ENCODE assay signal across 14 mouse cellular contexts in the genomic region with DNA sequence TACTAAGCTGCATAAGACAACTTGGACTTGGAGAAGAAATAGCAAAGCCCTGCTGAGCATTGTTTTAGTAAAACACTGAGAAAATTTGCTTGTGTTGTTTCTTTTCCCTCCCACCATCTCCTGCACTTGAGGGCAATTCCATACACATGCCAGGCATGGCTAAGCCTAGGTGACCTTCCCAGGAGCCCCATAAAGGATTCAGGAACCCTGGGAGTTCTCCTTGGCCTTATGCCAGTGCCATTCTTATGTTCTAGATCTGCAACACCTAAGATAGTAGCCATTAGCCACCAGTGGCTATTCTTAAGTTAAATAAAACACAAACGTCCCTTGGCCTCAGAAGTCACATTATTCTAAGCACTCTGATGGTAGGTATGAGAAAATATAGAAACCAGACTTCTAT. TPM values are rescaled to one million over a fixed set of nuclear protein-coding genes. Genes with fewer than 3 reads are reported as not detected.
DNase-seq lines count a peak whose midpoint lies in the region; ATAC-seq and TF ChIP-seq lines count a peak whose summit lies in the region.
"Had no signal": no experiment of that assay in that cellular context is flagged by ENCODE, and none has a peak within 500 bp of the region (broad histone marks: within the 10 kb centered on the region; RNA-seq: fewer than 3 reads in every experiment).

No protein-coding gene starts in this region.

- 0 out of 2 replicates have a peak overlapping the region, but pooled peaks have one; percentile 16 for H3K27ac ChIP-seq in hindbrain, embryonic 15.5 days (replicated peaks)
- H3K27ac ChIP-seq in hindbrain, embryonic 11.5 days (ENCODE audit: low read depth, low read length), result no peak overlapping the region
- peak overlapping the region; percentile 27 for H3K27ac ChIP-seq in liver, embryonic 11.5 days (ENCODE audit: low read depth, low read length)
- no peak overlapping the region for H3K27ac ChIP-seq in liver, postnatal 0 days (ENCODE audit: low read depth)
- peak overlapping the region; percentile 27; the same call in 1 of the 2 replicates for H3K27ac ChIP-seq in stomach, embryonic 14.5 days (ENCODE audit: low read length)
- H3K27ac ChIP-seq: stomach, embryonic 15.5 days had no signal

- TF ChIP-seq EP300 in liver, postnatal 0 days (IDR thresholded peaks at IDR 0.05; ENCODE audit: low read depth), result no peak

- ATAC-seq in hindbrain, embryonic 15.5 days (ENCODE audit: low FRiP score, low read depth), result no peak
- no peak for ATAC-seq in hindbrain, embryonic 11.5 days (ENCODE audit: low FRiP score)
- no peak for ATAC-seq in liver, embryonic 11.5 days (replicated peaks; ENCODE audit: low FRiP score)
- ATAC-seq in liver, postnatal 0 days, result no peak
- ATAC-seq in stomach, embryonic 14.5 days (ENCODE audit: insufficient number of reproducible peaks, insufficient read depth, low FRiP score, low read depth), result no peak

- H3K9me3 ChIP-seq in hindbrain, embryonic 15.5 days, result no peaks in the 10 kb centered on the region
- H3K9me3 ChIP-seq in hindbrain, embryonic 11.5 days (ENCODE audit: control insufficient read depth, low read length), result no peaks in the 10 kb centered on the region
- H3K9me3 ChIP-seq in liver, embryonic 11.5 days (ENCODE audit: control insufficient read depth, low read length), result no peaks in the 10 kb centered on the region
- H3K9me3 ChIP-seq in liver, postnatal 0 days (ENCODE audit: low read length), result no peaks in the 10 kb centered on the region
- H3K9me3 ChIP-seq in stomach, embryonic 14.5 days (ENCODE audit: control insufficient read depth, low read depth, low read length), result no peaks in the 10 kb centered on the region
- H3K9me3 ChIP-seq: stomach, embryonic 15.5 days had no signal

- 63% methylated on average over 1 of the region's 1 CpGs for WGBS in hindbrain, embryonic 15.5 days
- WGBS in hindbrain, embryonic 11.5 days, result 75% methylated on average over 1 of the region's 1 CpGs
- 65% methylated on average over 1 of the region's 1 CpGs for WGBS in liver, embryonic 11.5 days
- 59% methylated on average over 1 of the region's 1 CpGs for WGBS in liver, postnatal 0 days (ENCODE audit: insufficient replicate concordance)
- 52% methylated on average over 1 of the region's 1 CpGs for WGBS in stomach, embryonic 14.5 days

- no peak overlapping the region for H3K9ac ChIP-seq in hindbrain, embryonic 15.5 days
- no peak overlapping the region for H3K9ac ChIP-seq in hindbrain, embryonic 11.5 days (ENCODE audit: low read depth, low read length)
- no peak overlapping the region for H3K9ac ChIP-seq in liver, embryonic 11.5 days (ENCODE audit: low read depth, low read length)
- no peak overlapping the region for H3K9ac ChIP-seq in liver, postnatal 0 days (replicated peaks)
- no peak overlapping the region for H3K9ac ChIP-seq in stomach, embryonic 14.5 days (replicated peaks; ENCODE audit: low read depth, low read length)
- H3K9ac ChIP-seq: stomach, embryonic 15.5 days had no signal

- H3K4me1 ChIP-seq in hindbrain, embryonic 15.5 days (replicated peaks), result peaks cover 62% of the 10 kb centered on the region
- H3K4me1 ChIP-seq in hindbrain, embryonic 11.5 days (replicated peaks; ENCODE audit: control insufficient read depth, insufficient read depth, low read length), result no peaks in the 10 kb centered on the region
- peaks cover 69% of the 10 kb centered on the region for H3K4me1 ChIP-seq in liver, embryonic 11.5 days (replicated peaks; ENCODE audit: control insufficient read depth, insufficient read depth, low read length)
- H3K4me1 ChIP-seq in liver, postnatal 0 days (ENCODE audit: insufficient read depth), result peaks cover 58% of the 10 kb centered on the region
- peaks cover 41% of the 10 kb centered on the region for H3K4me1 ChIP-seq in stomach, embryonic 14.5 days (ENCODE audit: control insufficient read depth, insufficient read depth, low read length)

- TF ChIP-seq CTCF in liver, postnatal 0 days (IDR thresholded peaks at IDR 0.05; ENCODE audit: low read depth), result no peak

- H3K27me3 ChIP-seq in hindbrain, embryonic 15.5 days, result no peaks in the 10 kb centered on the region
- no peaks in the 10 kb centered on the region for H3K27me3 ChIP-seq in hindbrain, embryonic 11.5 days (ENCODE audit: control insufficient read depth, insufficient read depth, low read length)
- no peaks in the 10 kb centered on the region for H3K27me3 ChIP-seq in liver, embryonic 11.5 days (replicated peaks; ENCODE audit: control insufficient read depth, insufficient read depth, low read length)
- no peaks in the 10 kb centered on the region for H3K27me3 ChIP-seq in liver, postnatal 0 days (ENCODE audit: insufficient read depth, low read length)
- H3K27me3 ChIP-seq in stomach, embryonic 14.5 days (ENCODE audit: control insufficient read depth, insufficient read depth, low read length), result no peaks in the 10 kb centered on the region
- H3K27me3 ChIP-seq: stomach, embryonic 15.5 days had no signal

- no peaks in the 10 kb centered on the region for H3K36me3 ChIP-seq in hindbrain, embryonic 15.5 days
- H3K36me3 ChIP-seq in hindbrain, embryonic 11.5 days (ENCODE audit: control insufficient read depth, insufficient read depth, low read length), result no peaks in the 10 kb centered on the region
- no peaks in the 10 kb centered on the region for H3K36me3 ChIP-seq in liver, embryonic 11.5 days (ENCODE audit: control insufficient read depth, insufficient read depth, low read length)
- 0 out of 2 replicates have a peak, but pooled peaks cover 2% of the 10 kb centered on the region for H3K36me3 ChIP-seq in liver, postnatal 0 days (replicated peaks; ENCODE audit: insufficient read depth, low read length)
- no peaks in the 10 kb centered on the region for H3K36me3 ChIP-seq in stomach, embryonic 14.5 days (ENCODE audit: control insufficient read depth, insufficient read depth, low read length)
- H3K36me3 ChIP-seq: stomach, embryonic 15.5 days had no signal

- H3K4me2 ChIP-seq in hindbrain, embryonic 15.5 days, result no peak overlapping the region
- no peak overlapping the region for H3K4me2 ChIP-seq in hindbrain, embryonic 11.5 days (replicated peaks; ENCODE audit: low read depth, low read length)
- no peak overlapping the region for H3K4me2 ChIP-seq in liver, embryonic 11.5 days
- H3K4me2 ChIP-seq in liver, postnatal 0 days (ENCODE audit: low read depth, low read length), result no peak overlapping the region
- H3K4me2 ChIP-seq in stomach, embryonic 14.5 days (replicated peaks; ENCODE audit: low read depth, low read length), result no peak overlapping the region
- H3K4me2 ChIP-seq: midbrain, embryonic 11.5 days; stomach, embryonic 15.5 days had no signal

- peak; percentile 2 for DNase-seq in adrenal gland, adult 2 months
- DNase-seq in adrenal gland, postnatal 4 days (ENCODE audit: low spot score in 2 of 2), result no peak
- DNase-seq in hindbrain, embryonic 11.5 days (ENCODE audit: low spot score), result no peak
- DNase-seq in liver, embryonic 11.5 days (ENCODE audit: low spot score), result no peak
- no peak for DNase-seq in liver, postnatal 0 days
- no peak for DNase-seq in right cerebral cortex, postnatal 4 days
- DNase-seq: adrenal gland, postnatal 36 days; cerebellum, adult 11-12 months; lung, postnatal 10 days; right cerebral cortex, postnatal 14 days had no signal

- no peak overlapping the region for H3K4me3 ChIP-seq in hindbrain, embryonic 15.5 days
- no peak overlapping the region for H3K4me3 ChIP-seq in hindbrain, embryonic 11.5 days (ENCODE audit: low read depth, low read length)
- H3K4me3 ChIP-seq in liver, embryonic 11.5 days (ENCODE audit: low read depth, low read length), result no peak overlapping the region
- H3K4me3 ChIP-seq in liver, postnatal 0 days (ENCODE audit: low read depth, low read length), result no peak overlapping the region
- no peak overlapping the region for H3K4me3 ChIP-seq in stomach, embryonic 14.5 days (ENCODE audit: low read depth, low read length)
- H3K4me3 ChIP-seq: stomach, embryonic 15.5 days had no signal

RNA-seq across cellular contexts. Expression of a gene that starts 27.8 kb away (rescaled TPM):
- total RNA-seq in adrenal gland, adult 2 months (2021), result 1 to 10 TPM; 7.5 to 8.5 TPM
- 3.3 and 4.0 TPM in 2 replicates for polyA plus RNA-seq in adrenal gland, adult 2 months (2012; rRNA removed)
- total RNA-seq in adrenal gland, postnatal 4 days (2021), result 1 to 10 TPM; 4.4 to 4.6 TPM
- 2.0 and 2.7 TPM in 2 replicates for polyA plus RNA-seq in hindbrain, embryonic 15.5 days (2015; fragmentation: Nextera tagmentation; extraction: Ambion mirVana)
- 0.69 and 1.4 TPM in 2 replicates for polyA plus RNA-seq in hindbrain, embryonic 11.5 days (2014; fragmentation: Nextera tagmentation; extraction: Ambion mirVana)
- polyA plus RNA-seq in liver, embryonic 11.5 days (2014; fragmentation: Nextera tagmentation; extraction: Ambion mirVana), result 11.5 and 12.0 TPM in 2 replicates
- 10.3 and 10.6 TPM in 2 replicates for polyA plus RNA-seq in liver, postnatal 0 days (2015; fragmentation: Nextera tagmentation; extraction: Ambion mirVana)
- polyA plus RNA-seq in stomach, embryonic 14.5 days (2014; fragmentation: Nextera tagmentation; extraction: Ambion mirVana), result 2.1 and 3.3 TPM in 2 replicates

RNA-seq across cellular contexts. Expression of a gene that starts 28.5 kb away (rescaled TPM):
- total RNA-seq in adrenal gland, adult 2 months (2021), result 100 to 1,000 TPM in 1 of 2 experiments, 10 to 100 TPM in 1; 98.6 to 163 TPM
- polyA plus RNA-seq in adrenal gland, adult 2 months (2012; rRNA removed), result 85.1 and 97.1 TPM in 2 replicates
- total RNA-seq in adrenal gland, postnatal 4 days (2021), result 100 to 1,000 TPM in 1 of 2 experiments, 10 to 100 TPM in 1; 97.4 to 117 TPM
- 34.6 and 37.0 TPM in 2 replicates for polyA plus RNA-seq in hindbrain, embryonic 15.5 days (2015; fragmentation: Nextera tagmentation; extraction: Ambion mirVana)
- polyA plus RNA-seq in hindbrain, embryonic 11.5 days (2014; fragmentation: Nextera tagmentation; extraction: Ambion mirVana), result 26.6 and 38.4 TPM in 2 replicates
- polyA plus RNA-seq in liver, embryonic 11.5 days (2014; fragmentation: Nextera tagmentation; extraction: Ambion mirVana), result 21.4 and 27.4 TPM in 2 replicates
- 9.6 and 9.7 TPM in 2 replicates for polyA plus RNA-seq in liver, postnatal 0 days (2015; fragmentation: Nextera tagmentation; extraction: Ambion mirVana)
- 31.8 and 34.3 TPM in 2 replicates for polyA plus RNA-seq in stomach, embryonic 14.5 days (2014; fragmentation: Nextera tagmentation; extraction: Ambion mirVana)

Comparison
In these comparisons a context has a peak if more than half of its experiments do, and no peak if none do; other contexts are left out.
1. H3K27ac ChIP-seq: peak in hindbrain, embryonic 15.5 days (single experiment), liver, embryonic 11.5 days (single experiment) and stomach, embryonic 14.5 days (single experiment); none in hindbrain, embryonic 11.5 days (single experiment) and liver, postnatal 0 days (single experiment).